Mouse (Mus musculus) layer of hippocampus, adult 2 months (tissue): Measurements from ENCODE around the gene Amot. TPM values are rescaled to one million over a fixed set of nuclear protein-coding genes. Genes with fewer than 3 reads are reported as not detected.
A peak's percentile ranks its signal among the peaks of the same experiment; 100 is the strongest.

Source experiments
- DNase-seq, 2 experiments: peaks; one replicate each; pipeline ENCODE4 v3.0.0; 2022; ENCODE audit warnings: low spot score in 2 of 2
- H3K27ac ChIP-seq: fragments of 200-600 bp; 2 replicates; pipeline ENCODE4 v1.8.1; 2022
- H3K4me3 ChIP-seq: fragments of 200-600 bp; 2 replicates; pipeline ENCODE4 v1.8.1; 2022; ENCODE audit warnings: mild to moderate bottlenecking
- CTCF ChIP-seq: fragments of 200-600 bp; conservative IDR thresholded peaks from 2 replicates; pipeline ENCODE4 v1.8.1; 2022; ENCODE audit warnings: antibody characterized with exemption, mild to moderate bottlenecking, moderate library complexity
- long read RNA-seq, 2 experiments: library from polyadenylated mRNA; stranded (forward); transcript quantifications; one replicate each; pipeline ENCODE4 v2.0.0; 2021; ENCODE audit warnings: borderline mapping rate in 2 of 2
- total RNA-seq, 2 experiments: library from RNA; stranded (reverse); gene quantifications; 2 replicates each; pipeline ENCODE4 v1.2.3; 2021

Amot gene
- 10 to 100 TPM; 26.7 to 31.9 TPM for total RNA-seq
- long read RNA-seq, experiment 1, partial matches to known transcripts, result 0 of 2 reads
- long read RNA-seq, experiment 1, other reads (novel, unspliced or antisense), result 2 of 2 reads
- long read RNA-seq, experiment 2, result 0 reads

DNA sequence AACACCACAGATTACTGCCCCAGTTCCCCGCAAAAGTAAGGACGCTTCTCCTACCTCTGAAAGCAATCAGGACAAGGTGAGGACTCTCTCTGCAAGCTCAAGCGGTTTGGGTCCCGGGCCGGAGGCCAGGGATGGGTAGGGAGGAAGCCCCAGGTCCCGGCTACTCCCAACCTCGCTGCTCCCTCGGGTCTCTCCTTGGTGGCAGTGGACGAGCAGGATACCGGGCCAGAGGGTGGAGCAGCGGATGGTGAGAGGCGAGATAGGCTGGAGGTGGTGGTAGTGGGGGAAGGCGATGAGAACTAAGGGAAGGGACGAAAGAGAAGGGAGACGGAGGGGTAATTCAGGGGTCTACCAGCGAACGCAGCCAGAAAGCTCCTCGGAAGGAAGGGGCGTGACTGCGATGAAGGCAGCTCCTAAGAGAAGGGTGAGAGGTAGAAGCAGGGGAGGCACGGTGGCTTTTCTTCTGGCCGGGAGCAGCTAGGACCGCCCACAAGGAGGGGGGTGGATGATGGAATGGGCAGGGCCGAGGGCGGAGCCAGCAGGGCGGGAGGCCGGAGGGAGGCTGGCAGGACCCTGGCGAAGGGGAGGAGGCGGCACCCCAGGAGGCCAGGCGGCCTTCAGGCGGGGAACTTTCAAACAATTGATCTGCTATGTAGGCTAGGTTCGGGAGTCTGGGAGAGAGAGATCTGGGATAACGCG is at the start of gene Amot:
TSS of gene Amot (minus strand) at position 465 of the 699 bp plus-strand sequence.
- Histone ChIP-seq H3K27ac (peak within 1 kb of the TSS; percentile 68), H3K4me3 (peak within 1 kb of the TSS; percentile 62)
- TF ChIP-seq CTCF, result no peak
- peak; percentile 70 to 75 for DNase-seq

DNA sequence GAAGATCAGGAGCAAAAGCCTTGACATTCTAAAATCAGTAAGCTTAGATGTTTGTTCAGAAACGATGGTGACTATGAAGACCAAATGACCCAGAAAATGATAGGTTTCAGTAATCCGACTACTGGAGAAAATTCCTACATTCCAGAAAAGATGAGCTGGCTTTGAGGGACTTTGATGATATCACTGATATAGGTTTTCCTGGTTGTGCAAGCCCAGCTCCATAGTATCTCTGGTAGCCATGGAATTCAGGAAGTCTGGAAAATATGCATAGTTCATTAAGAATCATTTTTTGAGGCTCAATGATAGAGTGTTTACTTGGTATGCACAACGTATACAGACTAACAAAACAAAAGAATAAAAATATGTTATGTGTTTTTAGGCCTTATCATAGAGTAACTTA is 40.1 kb upstream of the Amot start:
- Histone ChIP-seq H3K27ac (no peak overlapping the region), H3K4me3 (no peak overlapping the region)
- TF ChIP-seq CTCF, result no peak
- no peak for DNase-seq

DNA sequence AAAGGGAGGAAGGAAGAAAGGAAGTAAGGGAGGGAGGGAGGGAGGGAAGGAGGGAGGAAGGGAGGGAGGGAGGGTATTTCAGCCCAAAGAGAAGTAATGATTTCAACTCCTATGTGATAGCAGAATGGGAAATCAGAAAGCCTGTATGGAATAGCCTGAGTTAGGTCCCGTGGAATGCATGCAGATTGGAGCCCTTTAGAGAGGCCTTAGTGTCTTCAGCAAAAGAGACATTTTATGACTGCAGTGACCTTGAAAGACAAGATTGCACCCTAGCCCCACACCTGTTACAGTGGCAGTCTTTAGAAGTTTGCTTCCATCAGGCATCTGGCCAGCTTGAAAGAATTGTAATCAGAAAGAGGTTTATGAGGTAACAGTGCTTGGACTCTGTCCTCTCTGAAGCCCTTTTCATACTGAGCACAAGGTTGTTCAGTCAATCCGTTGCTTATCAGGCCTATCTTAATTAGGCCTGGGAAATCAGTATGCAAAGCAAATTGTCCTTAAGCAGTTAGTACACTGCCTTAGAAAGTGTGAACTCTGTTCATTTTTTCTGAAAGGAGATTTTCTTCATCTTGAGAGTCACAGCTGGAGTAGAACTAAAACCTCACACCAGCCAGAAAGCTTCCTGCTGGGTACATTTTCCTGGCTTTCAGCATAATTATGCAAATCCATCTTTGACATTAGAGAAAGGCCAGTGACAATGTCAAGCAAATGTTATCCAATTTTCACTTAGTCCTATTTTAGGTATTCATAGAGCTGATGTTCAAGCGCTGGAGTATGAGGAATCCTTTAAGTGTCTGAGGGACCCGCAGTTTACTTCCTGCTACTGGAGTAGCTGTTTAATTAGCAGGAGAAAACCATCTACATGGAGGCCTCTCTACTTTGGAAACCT is 38.9 kb upstream of the Amot start:
- no peak for TF ChIP-seq CTCF
- Histone ChIP-seq H3K4me3 (no peak overlapping the region), H3K27ac (no peak overlapping the region)
- no peak for DNase-seq

DNA sequence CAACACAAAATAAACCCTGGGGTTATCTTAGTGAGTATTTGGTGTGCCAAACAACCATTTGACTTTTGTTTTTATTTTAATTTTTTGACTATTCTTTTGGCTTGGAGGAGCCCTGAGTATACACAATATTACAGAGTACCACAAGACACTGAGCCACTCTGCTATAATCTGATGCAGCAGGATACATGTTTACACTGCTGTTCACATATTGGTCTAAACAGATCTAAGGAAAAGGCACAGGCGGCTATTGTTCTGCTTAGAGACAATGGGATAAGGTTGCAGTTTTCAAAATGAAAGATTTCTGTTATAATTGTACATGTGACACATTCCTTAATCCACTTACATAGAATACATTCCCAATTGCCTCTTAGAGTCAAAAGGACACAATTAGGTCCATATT is 36.1 kb upstream of the Amot start:
- Histone ChIP-seq H3K27ac (no peak overlapping the region), H3K4me3 (no peak overlapping the region)
- DNase-seq, result no peak
- TF ChIP-seq CTCF, result no peak

DNA sequence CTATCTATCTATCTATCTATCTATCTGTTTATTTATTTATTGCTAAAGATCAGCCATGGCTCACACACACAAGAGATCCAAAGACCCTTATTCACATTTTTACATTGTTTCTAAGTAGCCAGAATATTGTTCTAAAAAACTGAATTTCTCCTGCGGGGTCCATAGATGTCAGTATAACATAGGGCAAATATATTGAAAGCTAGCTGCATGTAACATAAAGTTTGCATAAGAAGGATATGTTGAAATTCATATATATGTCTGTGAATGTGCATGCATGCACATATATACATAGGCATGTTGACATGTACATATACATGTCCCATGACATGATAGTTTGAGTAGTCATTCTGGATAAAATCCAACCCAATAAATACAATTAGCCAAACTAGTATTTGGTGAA is 35.3 kb upstream of the Amot start:
- DNase-seq, result no peak
- Histone ChIP-seq H3K4me3 (no peak overlapping the region), H3K27ac (no peak overlapping the region)
- peak; percentile 55 for TF ChIP-seq CTCF

DNA sequence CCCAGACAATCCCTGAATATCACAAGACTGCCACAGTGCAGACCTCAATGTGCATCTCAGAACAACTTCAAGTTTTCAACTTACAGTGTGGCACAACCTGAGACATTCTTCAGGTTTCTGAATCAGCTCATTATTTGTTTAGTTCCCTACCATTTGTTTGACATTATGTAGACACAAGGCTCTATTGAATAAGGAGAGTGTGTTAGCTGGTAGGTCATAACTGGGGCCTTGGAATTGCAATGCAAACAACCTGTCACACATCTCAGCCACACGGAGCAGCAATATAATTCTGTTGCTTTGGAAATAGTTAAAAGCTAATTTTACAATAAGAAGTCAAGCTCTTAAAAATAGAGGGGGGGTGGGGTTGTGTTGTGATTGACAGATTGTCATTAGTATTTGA is 24.6 kb upstream of the Amot start:
- no peak for DNase-seq
- Histone ChIP-seq H3K27ac (no peak overlapping the region), H3K4me3 (no peak overlapping the region)
- TF ChIP-seq CTCF, result no peak

DNA sequence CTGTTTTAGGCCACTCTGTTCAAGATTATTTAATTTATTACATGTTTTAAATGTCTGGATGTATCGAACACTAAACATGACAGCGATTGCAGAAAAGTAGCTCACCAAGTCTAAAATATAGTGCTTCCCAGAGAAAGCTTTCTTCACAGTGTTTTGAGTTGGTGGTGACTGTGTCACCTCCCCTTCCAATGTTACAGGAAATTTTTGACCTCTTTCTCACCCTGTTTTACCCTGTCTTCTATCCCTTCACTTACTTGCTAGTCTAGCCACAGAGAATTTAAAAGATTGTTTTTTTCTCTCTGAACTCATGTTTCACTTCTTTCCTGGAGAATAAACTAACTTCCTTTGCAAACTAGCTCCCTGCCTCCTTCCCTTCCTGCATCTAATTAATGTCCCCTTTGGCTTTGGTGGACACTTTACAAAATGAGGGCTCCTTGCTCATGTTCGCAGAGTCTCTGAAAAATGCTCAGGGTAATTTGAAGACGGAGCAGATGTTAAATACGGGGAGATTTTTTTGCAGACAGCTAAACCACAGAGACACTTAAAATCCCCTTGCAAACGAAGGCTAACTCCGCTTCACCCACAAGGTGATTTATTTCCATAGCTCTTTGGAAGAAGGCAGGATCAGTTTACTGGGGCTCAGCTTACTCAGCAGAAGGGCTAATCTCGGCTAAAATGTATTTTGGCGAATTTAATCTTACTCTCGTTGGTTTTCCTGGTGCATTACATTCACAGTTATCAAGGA is 11.5 kb upstream of the Amot start:
- no peak for DNase-seq
- H3K4me3 ChIP-seq, result no peak overlapping the region
- H3K27ac ChIP-seq, result no peak overlapping the region
- no peak for TF ChIP-seq CTCF

DNA sequence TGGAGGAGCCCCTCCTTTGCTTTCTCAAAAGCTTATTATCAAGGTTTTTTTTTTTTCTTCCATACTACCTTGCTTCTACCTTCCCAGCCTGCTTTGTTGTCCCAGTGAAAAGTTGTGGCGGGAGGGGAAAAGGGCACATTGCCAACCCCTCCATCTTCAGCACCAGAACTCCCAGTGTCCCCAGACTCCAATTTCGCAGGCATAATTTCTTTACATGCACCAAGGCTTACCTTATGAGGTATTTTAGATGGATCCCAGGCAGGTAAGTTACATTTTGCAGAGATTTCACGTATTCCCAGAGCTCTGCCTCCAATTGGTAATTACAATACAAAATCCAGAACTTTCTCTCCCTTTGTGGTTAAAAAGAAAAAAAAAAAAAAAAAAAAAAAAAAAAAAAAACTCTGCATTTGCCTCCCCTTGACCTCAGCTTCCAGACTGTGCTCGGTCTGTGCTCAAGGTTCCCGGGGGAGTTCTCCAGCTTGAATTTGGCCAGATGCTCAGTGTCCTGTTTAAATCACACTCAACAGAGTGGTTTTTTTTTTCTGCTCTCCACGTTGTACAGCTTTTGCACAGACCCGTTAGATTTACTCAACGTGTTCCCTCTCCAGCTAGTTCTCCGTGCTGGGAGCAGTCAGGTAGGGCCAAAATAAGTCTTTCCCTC is 10.6 kb upstream of the Amot start:
- no peak for TF ChIP-seq CTCF
- Histone ChIP-seq H3K27ac (no peak overlapping the region), H3K4me3 (no peak overlapping the region)
- DNase-seq, result no peak

DNA sequence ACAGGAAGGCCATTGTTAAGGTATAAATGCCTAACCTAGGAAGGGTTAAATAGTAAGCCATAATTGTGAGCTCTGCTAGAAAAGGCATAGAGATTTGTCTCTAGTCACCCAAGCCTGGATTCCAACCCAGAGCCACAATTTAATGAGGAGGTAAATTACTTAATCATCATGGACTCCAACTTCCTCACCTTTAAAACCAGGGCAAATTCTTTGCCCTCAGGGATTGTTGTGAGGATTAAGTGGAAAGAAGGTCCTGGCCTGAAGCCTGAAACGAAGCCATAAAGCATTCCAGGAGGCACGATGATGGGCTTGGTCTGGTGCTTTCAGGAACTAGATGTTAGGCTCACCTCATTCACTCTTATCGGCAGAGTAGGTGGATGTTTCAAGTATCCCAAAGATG is 5.7 kb upstream of the Amot start:
- DNase-seq, result no peak
- TF ChIP-seq CTCF, result no peak
- Histone ChIP-seq H3K27ac (no peak overlapping the region), H3K4me3 (no peak overlapping the region)

DNA sequence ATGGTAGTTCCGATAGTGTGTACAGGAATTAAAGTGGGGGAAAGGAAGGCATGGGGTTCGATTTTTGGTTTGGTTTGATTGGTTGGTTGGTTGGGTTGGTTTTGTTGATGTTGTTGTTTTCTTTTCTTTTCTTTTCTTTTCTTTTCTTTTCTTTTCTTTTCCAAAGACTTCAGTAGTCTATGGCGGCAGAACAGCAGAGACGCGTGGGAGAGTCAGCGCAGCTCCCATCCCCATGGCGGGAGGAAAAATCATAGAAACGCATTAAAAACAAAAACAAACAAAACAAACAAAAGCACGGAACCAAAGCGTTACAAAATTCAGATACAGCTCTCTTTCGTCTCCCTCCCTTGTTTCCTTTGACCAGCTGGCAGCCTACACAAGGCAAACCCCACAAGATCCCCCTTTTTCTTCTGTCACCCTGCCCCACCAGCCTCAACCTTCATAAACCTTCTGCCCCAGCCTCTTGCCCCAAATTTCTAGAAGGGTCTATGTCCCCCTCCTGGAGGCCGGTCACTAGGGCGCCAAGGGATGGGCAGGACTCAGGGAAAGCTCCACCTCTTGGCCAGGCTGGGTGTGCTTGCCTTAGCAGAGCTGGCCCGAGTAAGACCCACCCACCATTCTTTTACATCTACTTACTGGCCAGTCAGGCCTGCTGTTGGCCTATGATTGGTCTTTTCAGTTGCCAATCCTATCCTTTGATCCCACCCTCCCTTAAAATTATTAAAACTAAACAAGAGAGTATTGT is 648 bp upstream of the Amot start:
- DNase-seq, result peak; percentile 38 to 60
- Histone ChIP-seq H3K4me3 (peak overlapping the region; percentile 62), H3K27ac (peak overlapping the region; percentile 68)
- TF ChIP-seq CTCF, result peak; percentile 36

DNA sequence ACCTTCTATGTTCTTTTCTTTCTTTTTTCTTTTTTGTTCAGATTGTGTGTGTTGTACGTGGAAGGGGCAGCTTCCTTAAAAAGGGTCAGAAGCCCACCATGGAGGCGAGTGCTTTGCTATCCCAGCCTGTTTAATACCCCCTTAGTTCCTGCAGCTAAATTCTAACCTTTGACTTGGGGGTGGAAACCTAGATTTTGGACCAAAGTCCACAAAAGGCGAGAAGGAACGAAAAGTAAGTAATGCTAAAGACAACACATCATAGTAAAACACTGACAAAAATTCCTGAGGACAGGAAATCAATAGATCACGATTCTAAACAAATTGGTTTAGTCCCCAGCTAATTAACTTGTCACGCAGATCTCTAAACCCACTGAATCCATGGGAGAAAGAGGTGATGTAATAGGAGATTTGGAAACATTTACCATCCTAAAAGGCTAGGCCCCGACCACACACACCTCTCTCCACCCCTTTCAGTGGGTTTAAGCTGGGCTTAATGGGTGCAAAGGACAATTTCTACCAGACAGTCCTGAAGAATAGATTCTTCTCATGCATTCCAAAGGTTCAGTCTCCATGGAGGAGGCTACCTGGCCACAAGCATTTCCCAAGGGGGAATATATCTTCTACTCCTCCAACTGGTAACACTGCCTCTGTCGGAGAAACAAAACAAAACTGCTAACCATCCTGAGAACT is 3.2 kb downstream of the Amot start:
- Histone ChIP-seq H3K27ac (no peak overlapping the region), H3K4me3 (no peak overlapping the region)
- DNase-seq, result no peak
- no peak for TF ChIP-seq CTCF
